Mouse (Mus musculus) A20 (cell line): Measurements from ENCODE around the gene Rbm47.
A peak's percentile ranks its signal among the peaks of the same experiment; 100 is the strongest.
"Not testable (repeated sequence)": the region's sequence is repeated elsewhere in the genome, so short reads cannot be mapped to it uniquely, and the experiment has no call there.

Experiments
- DNase-seq: peaks from one replicate; pipeline ENCODE4 v3.0.0-alpha.2; 2011; ENCODE audit warnings: low read depth, low spot score

The Rbm47 gene

GRCm38 (mm10) chr5:66028232-66028631 is 144.7 kb downstream of the Rbm47 start:
- no peak for DNase-seq

GRCm38 (mm10) chr5:66027206-66027605 is 145.7 kb downstream of the Rbm47 start:
- DNase-seq: no peak

GRCm38 (mm10) chr5:66026796-66027195 is 146.1 kb downstream of the Rbm47 start:
- DNase-seq: no peak

GRCm38 (mm10) chr5:66015449-66015961 is 157.4 kb downstream of the Rbm47 start:
- DNase-seq: no peak

DNA sequence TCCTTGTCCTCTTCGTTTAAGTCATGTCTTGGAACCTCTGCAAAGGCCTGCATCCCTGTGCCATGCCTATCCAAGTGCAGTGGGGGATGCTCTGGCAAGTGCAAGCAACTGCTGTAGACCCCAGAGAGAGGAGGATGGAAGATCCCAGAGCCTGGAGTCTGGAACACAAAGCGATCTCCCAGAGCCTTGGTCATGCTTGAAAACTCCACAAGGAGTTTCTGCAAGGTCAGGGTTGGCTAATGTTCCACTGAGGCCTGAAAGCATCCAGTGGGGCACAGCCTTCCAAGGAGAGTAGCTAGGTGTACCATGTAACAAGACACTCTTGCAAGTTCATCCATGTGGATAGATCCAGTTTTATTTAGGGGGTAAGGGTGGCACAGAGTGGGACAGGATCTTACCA is 158.5 kb downstream of the Rbm47 start:
- no peak for DNase-seq

- DNase-seq: no peak
Measured at GRCm38 (mm10) chr5:66013999-66014398, 158.9 kb downstream of the Rbm47 start.

DNA sequence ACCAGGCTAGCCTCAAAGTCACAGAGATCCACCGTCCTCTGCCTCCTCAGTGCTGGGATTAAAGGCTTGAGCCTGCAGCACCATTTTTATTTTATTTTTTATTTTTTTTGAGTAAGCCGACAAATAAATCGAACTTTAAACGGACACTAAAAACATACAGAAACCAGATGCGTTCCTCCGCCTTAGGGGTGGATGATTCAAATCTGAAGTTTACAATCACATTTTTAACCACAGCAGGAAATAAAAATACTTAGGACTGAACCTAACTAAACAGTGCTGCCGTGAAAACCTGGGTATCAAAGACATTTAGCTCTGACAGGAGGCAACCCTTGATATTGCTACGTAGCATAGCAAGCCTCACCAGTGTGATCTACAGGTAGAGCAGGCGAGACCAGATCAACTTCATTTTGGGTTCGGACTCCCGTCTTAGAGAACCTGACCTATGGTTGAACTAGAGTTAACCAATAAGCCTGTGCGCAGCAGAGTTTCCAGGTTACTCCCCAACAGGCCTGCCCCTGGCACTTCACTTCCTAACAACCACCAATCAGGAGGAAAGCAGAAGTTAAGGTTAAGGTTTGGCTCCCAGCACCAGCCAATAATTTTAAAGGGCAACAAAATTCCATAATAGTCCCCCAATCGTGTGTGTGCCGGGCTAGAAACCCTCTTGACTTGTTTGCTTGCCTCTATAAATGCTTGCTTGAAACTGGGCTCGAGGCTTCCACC is 164.5 kb downstream of the Rbm47 start:
- DNase-seq: no peak

- DNase-seq: peak; percentile 17
Measured at GRCm38 (mm10) chr5:66005041-66005678, 167.8 kb downstream of the Rbm47 start.

- no peak for DNase-seq
Measured at GRCm38 (mm10) chr5:66004134-66004925, 168.6 kb downstream of the Rbm47 start, which contains the start of gene 9130230L23Rik. 9130230L23Rik (minus strand) TSS chr5:66004285.

DNA sequence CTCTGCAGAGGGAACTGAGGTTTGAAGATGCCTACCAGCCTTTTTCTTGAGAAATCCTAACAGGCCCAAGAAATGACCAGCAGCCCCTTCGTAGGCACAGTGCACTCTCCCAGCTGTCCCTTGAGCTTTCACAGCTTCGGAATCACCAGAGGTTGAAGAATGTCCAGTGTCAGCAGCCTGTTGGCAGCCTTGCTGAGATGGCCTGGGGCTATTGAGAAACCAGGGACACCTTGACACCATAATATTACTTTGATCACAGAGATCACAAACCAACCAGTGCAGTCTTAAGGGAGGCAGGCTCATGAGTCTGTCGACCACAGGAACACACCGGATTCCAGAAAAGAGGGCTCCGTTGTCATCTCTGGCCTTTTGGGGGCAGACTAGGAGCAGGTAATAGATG is 171.7 kb downstream of the Rbm47 start:
- DNase-seq: no peak

GRCm38 (mm10) chr5:66000567-66001125 is 172.3 kb downstream of the Rbm47 start:
- peak; percentile 12 for DNase-seq

DNA sequence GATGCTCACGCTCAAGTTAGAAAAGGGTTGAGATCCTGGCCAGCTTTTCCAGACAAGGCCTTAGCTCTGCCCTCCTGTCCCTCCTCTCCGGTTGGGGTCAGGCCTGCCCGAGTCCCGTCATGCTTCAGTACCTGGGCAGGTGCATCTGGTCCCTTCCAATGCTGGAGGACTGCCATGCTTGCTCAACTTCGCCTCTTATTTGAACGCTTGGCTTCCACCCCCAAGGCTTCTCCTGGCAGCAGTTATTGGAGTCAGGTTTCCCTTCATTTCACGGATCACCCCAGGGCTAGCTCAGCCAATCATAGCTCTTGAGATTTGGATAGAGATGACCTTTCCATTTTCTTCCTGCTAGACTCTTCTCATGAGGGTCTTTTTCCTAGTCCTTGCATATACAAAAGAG is 172.8 kb downstream of the Rbm47 start:
- no peak for DNase-seq

- no peak for DNase-seq
Measured at GRCm38 (mm10) chr5:65999106-65999505, 173.8 kb downstream of the Rbm47 start.

DNA sequence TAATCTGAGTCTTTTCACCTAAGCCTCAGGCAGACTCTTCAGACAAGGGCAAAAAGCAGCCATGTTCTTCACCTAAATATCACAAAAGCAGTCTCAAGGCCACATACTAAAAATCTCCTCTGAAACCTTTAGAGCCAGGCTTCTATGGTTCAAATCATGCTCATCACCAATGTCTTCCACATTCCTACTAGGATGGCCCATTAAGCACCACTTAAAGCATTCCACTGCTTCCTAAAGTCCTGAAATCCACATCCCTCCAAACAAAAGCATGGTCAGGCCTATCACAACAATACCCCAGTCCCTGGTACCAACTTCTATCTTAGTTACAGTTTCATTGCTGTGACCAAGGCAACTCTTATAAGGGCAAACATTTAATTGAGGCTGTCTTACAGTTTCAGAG is 175.1 kb downstream of the Rbm47 start:
- DNase-seq: no peak

DNA sequence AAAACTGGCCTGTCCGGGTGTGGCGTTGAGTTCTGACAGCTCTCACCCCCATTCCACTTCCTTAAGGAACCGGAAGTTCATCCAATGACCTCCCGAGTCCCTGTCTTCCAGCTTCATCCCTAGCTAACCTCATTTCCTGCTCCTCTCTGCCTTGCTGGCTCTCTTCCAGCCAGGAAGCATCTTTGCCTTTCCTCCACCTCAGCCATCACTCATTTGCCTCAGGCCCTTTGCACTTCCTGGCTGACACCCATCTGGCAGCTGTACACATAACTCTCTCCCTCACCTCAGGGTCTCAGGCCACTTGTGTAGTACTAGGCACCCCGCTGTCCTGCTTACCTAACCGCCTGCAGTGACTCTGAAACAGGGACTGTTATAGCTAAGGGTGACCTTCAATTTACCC is 178.3 kb downstream of the Rbm47 start:
- DNase-seq: no peak

- peak; percentile 57 for DNase-seq
Measured at GRCm38 (mm10) chr5:65991191-65991590, 181.7 kb downstream of the Rbm47 start.

- DNase-seq: not testable (repeated sequence)
Measured at GRCm38 (mm10) chr5:65987004-65987403, 185.9 kb downstream of the Rbm47 start.

DNA sequence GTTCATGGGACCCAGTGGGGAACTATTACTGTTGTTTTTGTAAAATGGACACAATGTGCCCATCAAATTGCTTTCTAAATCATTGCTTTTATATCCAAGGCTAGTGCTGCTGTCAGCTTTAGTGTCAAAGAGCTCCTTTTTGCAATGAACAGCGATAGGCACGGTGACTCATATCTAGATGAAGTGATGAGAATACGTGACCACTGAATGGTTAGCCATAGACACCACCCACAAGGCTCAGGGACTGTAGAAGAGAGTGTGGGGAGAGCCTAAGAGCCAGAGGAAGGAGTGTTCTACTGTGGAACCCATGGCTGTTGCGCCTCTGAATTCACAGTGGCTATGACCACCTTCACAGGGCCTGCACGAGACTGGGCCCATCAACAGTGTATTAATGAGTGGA is 186.5 kb downstream of the Rbm47 start:
- no peak for DNase-seq

GRCm38 (mm10) chr5:65975731-65976130 is 197.2 kb downstream of the Rbm47 start:
- no peak for DNase-seq

GRCm38 (mm10) chr5:65973189-65973588 is 199.7 kb downstream of the Rbm47 start:
- DNase-seq: no peak

DNA sequence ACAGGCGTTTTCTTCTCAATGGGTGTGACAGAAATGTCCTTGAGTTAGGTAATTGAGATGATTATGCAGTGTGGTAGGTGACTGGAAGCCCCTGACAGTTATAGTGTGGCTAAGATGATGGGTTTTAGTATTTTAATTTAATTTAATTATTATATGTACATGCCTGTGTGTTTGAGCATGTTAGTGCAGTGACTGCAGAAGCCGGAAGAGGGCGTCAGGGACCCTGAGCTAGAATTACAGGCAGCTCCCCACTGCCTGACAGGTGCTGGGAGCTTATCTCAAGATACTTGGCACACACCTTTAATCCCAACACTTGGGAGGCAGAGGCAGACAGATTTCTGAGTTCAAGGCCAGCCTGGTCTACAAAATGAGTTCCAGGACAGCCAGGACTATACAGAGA is 204.9 kb downstream of the Rbm47 start:
- peak; percentile 45 for DNase-seq

DNA sequence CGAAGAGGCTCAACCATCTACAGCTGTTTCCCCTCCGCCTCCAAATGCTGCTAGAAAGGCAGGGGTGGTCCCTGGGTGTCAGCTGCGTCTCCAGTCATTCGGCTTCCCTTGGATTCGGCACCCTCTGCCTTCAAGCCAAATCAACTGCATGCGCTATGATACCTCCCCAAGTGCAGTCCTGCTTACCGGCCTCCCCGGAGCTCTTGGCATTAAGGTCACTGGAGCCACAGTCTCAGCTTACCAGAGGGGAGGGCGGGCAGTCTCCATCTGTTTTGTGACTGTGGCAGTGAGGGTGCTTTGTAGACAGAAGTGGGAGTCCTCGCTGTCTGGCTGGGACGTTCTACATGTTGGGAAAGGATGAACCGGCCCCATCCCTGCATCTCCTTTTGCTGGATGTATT is 205.8 kb downstream of the Rbm47 start:
- DNase-seq: no peak
